Mouse (Mus musculus) left cerebral cortex, postnatal 36 days (tissue): ENCODE measurements at regions not wholly inside any gene's neighbourhood (a gene's known extent, or its start where the extent isn't known, plus 50 kb on each side); places are given as distances from the start of the nearest gene placed in this dataset.

Experiments used
- DNase-seq, 2 experiments: peaks; one replicate each; pipeline ENCODE4 v3.0.0; 2021 to 2022; ENCODE audit warnings: low spot score in 2 of 2, mixed read lengths in 1 of 2
- intact Hi-C: fragments of 180-260 bp; cut with DNase I; formaldehyde crosslinking; loops from one replicate; pipeline ENCODE4 v1.15.1; 2025

- no peak for DNase-seq
- intact Hi-C loops = no loop called here
Measured at GRCm38 (mm10) chr15:10767535-10767934, 53.1 kb upstream of the Rai14 start.

GRCm38 (mm10) chr15:10770410-10771310, 56.2 kb upstream of the Rai14 start:
- no peak for DNase-seq
- intact Hi-C loops = no loop called here

- DNase-seq = no peak
- intact Hi-C loops = no loop called here
Measured at GRCm38 (mm10) chr15:10771311-10771690, 56.9 kb upstream of the Rai14 start.

GRCm38 (mm10) chr15:10779941-10780620, 65.7 kb upstream of the Rai14 start:
- intact Hi-C loops = no loop called here
- DNase-seq = no peak

- intact Hi-C loops = no loop called here
- no peak for DNase-seq
Measured at GRCm38 (mm10) chr15:10789371-10789770, 74.9 kb upstream of the Rai14 start.

GRCm38 (mm10) chr15:10790862-10791497, 76.6 kb upstream of the Rai14 start:
- no peak for DNase-seq
- intact Hi-C loops = no loop called here

- DNase-seq = no peak
- intact Hi-C loops = no loop called here
Measured at GRCm38 (mm10) chr15:10791516-10792112, 77.2 kb upstream of the Rai14 start.

- DNase-seq = no peak
- intact Hi-C loops = no loop called here
Measured at GRCm38 (mm10) chr15:10792156-10792555, 77.7 kb upstream of the Rai14 start.

GRCm38 (mm10) chr15:10795126-10795792, 80.8 kb upstream of the Rai14 start:
- no peak for DNase-seq
- intact Hi-C loops = no loop called here

GRCm38 (mm10) chr15:10799656-10800055, 85.2 kb upstream of the Rai14 start:
- DNase-seq = no peak
- intact Hi-C loops = no loop called here

GRCm38 (mm10) chr15:10814195-10814594, 99.8 kb upstream of the Rai14 start:
- intact Hi-C loops = no loop called here
- peak in 1 of 2 experiments; percentile 2 for DNase-seq

- peak in 1 of 2 experiments; percentile 2 for DNase-seq
- intact Hi-C loops = loop anchor here (5.0 kb wide), 1 partner anchor 57 kb away; no protein-coding TSS in a partner anchor
Measured at GRCm38 (mm10) chr15:10814709-10815108, 100.3 kb upstream of the Rai14 start.

- DNase-seq = peak in 1 of 2 experiments; percentile 11
- intact Hi-C loops = loop anchor here (5.0 kb wide), 1 partner anchor 59 kb away; no protein-coding TSS in a partner anchor
Measured at GRCm38 (mm10) chr15:10816213-10816621, 101.8 kb upstream of the Rai14 start.

GRCm38 (mm10) chr15:10818216-10818615, 103.8 kb upstream of the Rai14 start:
- DNase-seq = peak; percentile 25 to 31
- intact Hi-C loops = loop anchor here (5.0 kb wide), 1 partner anchor 61 kb away; no protein-coding TSS in a partner anchor

- intact Hi-C loops = loop anchor here (5.0 kb wide), 1 partner anchor 61 kb away; no protein-coding TSS in a partner anchor
- no peak for DNase-seq
Measured at GRCm38 (mm10) chr15:10818706-10819105, 104.3 kb upstream of the Rai14 start.

GRCm38 (mm10) chr15:10823933-10824332, 109.5 kb upstream of the Rai14 start:
- intact Hi-C loops = no loop called here
- DNase-seq = peak; percentile 30 to 37

- no peak for DNase-seq
- intact Hi-C loops = no loop called here
Measured at GRCm38 (mm10) chr15:10829588-10829987, 115.2 kb upstream of the Rai14 start.

- intact Hi-C loops = no loop called here
- DNase-seq = no peak
Measured at GRCm38 (mm10) chr15:10830478-10830877, 116.1 kb upstream of the Rai14 start.

GRCm38 (mm10) chr15:10831106-10831505, 116.7 kb upstream of the Rai14 start:
- DNase-seq = no peak
- intact Hi-C loops = no loop called here
